18 mouse cellular contexts compared by ENCODE assay signal in genomic region chr1:138262408-138262807, GRCm38 (mm10). TPM values are rescaled to one million over a fixed set of nuclear protein-coding genes. Genes with fewer than 3 reads are reported as not detected.
"Had no signal": no experiment of that assay in that cellular context is flagged by ENCODE, and none has a peak within 500 bp of the region (broad histone marks: within the 10 kb centered on the region; RNA-seq: fewer than 3 reads in every experiment).

No protein-coding gene starts in this region.

- ATAC-seq: intestine, embryonic 15.5 days; liver, postnatal 0 days; lung, postnatal 0 days; midbrain, embryonic 15.5 days had no signal

- DNase-seq: kidney, adult 11 months; kidney, adult 8-10 months; kidney, postnatal 10 days; kidney, postnatal 36 days; left cerebral cortex, postnatal 4 days; liver, postnatal 0 days; lung, embryonic 14.5 days; thymus, adult 2 months; thymus, postnatal 25 days had no signal

RNA-seq across cellular contexts. Expression of gene Atp6v1g3, which starts 11.1 kb away (rescaled TPM):
- total RNA-seq: layer of hippocampus, adult 8-10 months; layer of hippocampus, postnatal 10 days; left cerebral cortex, adult 8-10 months; left cerebral cortex, postnatal 14 days; left cerebral cortex, postnatal 4 days; megakaryocyte-erythroid progenitor cell, adult 5-6 weeks; neutrophil, adult 5-6 weeks had no signal
